In genomic region chr4:45654804-45655155, GRCm38 (mm10) we compare ENCODE assay signal across 8 mouse cellular contexts.
DNase-seq lines count a peak whose midpoint lies in the region; ATAC-seq and TF ChIP-seq lines count a peak whose summit lies in the region.

No protein-coding gene starts in this region.

- H3K9ac ChIP-seq in liver, embryonic 12.5 days, result no peak overlapping the region
- no peak overlapping the region for H3K9ac ChIP-seq in liver, postnatal 0 days (replicated peaks)
- H3K9ac ChIP-seq in forebrain, embryonic 11.5 days (ENCODE audit: low read length), result no peak overlapping the region
- no peak overlapping the region for H3K9ac ChIP-seq in hindbrain, embryonic 15.5 days
- no peak overlapping the region for H3K9ac ChIP-seq in neural tube, embryonic 14.5 days (replicated peaks; ENCODE audit: low read depth, low read length)

- no peak for TF ChIP-seq CTCF in liver, postnatal 0 days (IDR thresholded peaks at IDR 0.05; ENCODE audit: low read depth)

- no peak overlapping the region for H3K4me3 ChIP-seq in liver, embryonic 12.5 days
- H3K4me3 ChIP-seq in liver, postnatal 0 days (ENCODE audit: low read depth, low read length), result no peak overlapping the region
- H3K4me3 ChIP-seq in forebrain, embryonic 11.5 days (ENCODE audit: low read depth, low read length), result no peak overlapping the region
- H3K4me3 ChIP-seq in hindbrain, embryonic 15.5 days, result no peak overlapping the region
- H3K4me3 ChIP-seq in neural tube, embryonic 14.5 days (ENCODE audit: low read depth, low read length), result no peak overlapping the region

- 0 out of 2 replicates have a peak overlapping the region, but pooled peaks have one; percentile 2 for H3K4me2 ChIP-seq in liver, embryonic 12.5 days
- H3K4me2 ChIP-seq in liver, postnatal 0 days (ENCODE audit: low read depth, low read length), result no peak overlapping the region
- peak overlapping the region; percentile 38; the same call in 1 of the 2 replicates for H3K4me2 ChIP-seq in forebrain, embryonic 11.5 days (ENCODE audit: low read depth, low read length, severe bottlenecking)
- peak overlapping the region; percentile 29 for H3K4me2 ChIP-seq in hindbrain, embryonic 15.5 days
- peak overlapping the region; percentile 1; the same call in 1 of the 2 replicates for H3K4me2 ChIP-seq in neural tube, embryonic 14.5 days (ENCODE audit: low read depth, low read length)

- peaks cover 8% of the 10 kb centered on the region for H3K27me3 ChIP-seq in liver, embryonic 12.5 days (replicated peaks)
- H3K27me3 ChIP-seq in liver, postnatal 0 days (ENCODE audit: insufficient read depth, low read length), result no peaks in the 10 kb centered on the region
- H3K27me3 ChIP-seq in forebrain, embryonic 11.5 days (ENCODE audit: control insufficient read depth, insufficient read depth, low read length), result no peaks in the 10 kb centered on the region
- H3K27me3 ChIP-seq in hindbrain, embryonic 15.5 days, result 0 out of 2 replicates have a peak, but pooled peaks cover 2% of the 10 kb centered on the region
- no peaks in the 10 kb centered on the region for H3K27me3 ChIP-seq in neural tube, embryonic 14.5 days (ENCODE audit: control insufficient read depth, insufficient read depth, low read length)

- no peak for DNase-seq in liver, postnatal 0 days
- no peak for DNase-seq in forebrain, embryonic 11.5 days (ENCODE audit: low spot score)
- no peak for DNase-seq in thymus, postnatal 10 days (ENCODE audit: low spot score in 2 of 2)
- DNase-seq in natural killer cell, adult 2 months (ENCODE audit: low spot score in 2 of 2), result no peak
- DNase-seq in cerebellum, postnatal 4 days (ENCODE audit: low spot score in 2 of 2), result no peak

- H3K4me1 ChIP-seq in liver, embryonic 12.5 days, result no peaks in the 10 kb centered on the region; the same call in 1 of the 2 replicates
- no peaks in the 10 kb centered on the region; the same call in 1 of the 2 replicates for H3K4me1 ChIP-seq in liver, postnatal 0 days (ENCODE audit: insufficient read depth)
- peaks cover 12% of the 10 kb centered on the region for H3K4me1 ChIP-seq in forebrain, embryonic 11.5 days (replicated peaks; ENCODE audit: control insufficient read depth, insufficient read depth, low read length)
- H3K4me1 ChIP-seq in hindbrain, embryonic 15.5 days (replicated peaks), result peaks cover 21% of the 10 kb centered on the region
- H3K4me1 ChIP-seq in neural tube, embryonic 14.5 days (ENCODE audit: control insufficient read depth, insufficient read depth, low read length), result peaks cover 6% of the 10 kb centered on the region; the same call in 1 of the 2 replicates

- H3K27ac ChIP-seq in liver, embryonic 12.5 days, result no peak overlapping the region
- no peak overlapping the region for H3K27ac ChIP-seq in liver, postnatal 0 days (ENCODE audit: low read depth)
- peak overlapping the region; percentile 70 for H3K27ac ChIP-seq in forebrain, embryonic 11.5 days (ENCODE audit: low read depth, low read length)
- no peak overlapping the region for H3K27ac ChIP-seq in hindbrain, embryonic 15.5 days (replicated peaks)
- H3K27ac ChIP-seq in neural tube, embryonic 14.5 days (ENCODE audit: low read depth, low read length), result no peak overlapping the region

- ATAC-seq in liver, embryonic 12.5 days, result no peak
- no peak for ATAC-seq in liver, postnatal 0 days
- ATAC-seq in forebrain, embryonic 11.5 days (replicated peaks; ENCODE audit: low FRiP score), result peak; percentile 49
- no peak for ATAC-seq in hindbrain, embryonic 15.5 days (ENCODE audit: low FRiP score, low read depth)
- no peak for ATAC-seq in neural tube, embryonic 14.5 days (ENCODE audit: low read depth)

- no peaks in the 10 kb centered on the region for H3K9me3 ChIP-seq in liver, embryonic 12.5 days (replicated peaks)
- H3K9me3 ChIP-seq in liver, postnatal 0 days (ENCODE audit: low read length), result no peaks in the 10 kb centered on the region
- no peaks in the 10 kb centered on the region for H3K9me3 ChIP-seq in forebrain, embryonic 11.5 days (ENCODE audit: control insufficient read depth, low read length)
- H3K9me3 ChIP-seq in hindbrain, embryonic 15.5 days, result no peaks in the 10 kb centered on the region
- no peaks in the 10 kb centered on the region for H3K9me3 ChIP-seq in neural tube, embryonic 14.5 days (ENCODE audit: control insufficient read depth, low read length)

- no peak for TF ChIP-seq EP300 in liver, postnatal 0 days (IDR thresholded peaks at IDR 0.05; ENCODE audit: low read depth)

- 22% methylated on average over 4 of the region's 4 CpGs for WGBS in liver, embryonic 12.5 days (ENCODE audit: insufficient replicate concordance)
- 29% methylated on average over 4 of the region's 4 CpGs for WGBS in liver, postnatal 0 days (ENCODE audit: insufficient replicate concordance)
- 5% methylated on average over 4 of the region's 4 CpGs for WGBS in forebrain, embryonic 11.5 days
- 9% methylated on average over 4 of the region's 4 CpGs for WGBS in hindbrain, embryonic 15.5 days
- 8% methylated on average over 4 of the region's 4 CpGs for WGBS in neural tube, embryonic 14.5 days

- no peaks in the 10 kb centered on the region for H3K36me3 ChIP-seq in liver, embryonic 12.5 days
- H3K36me3 ChIP-seq in liver, postnatal 0 days (replicated peaks; ENCODE audit: insufficient read depth, low read length), result no peaks in the 10 kb centered on the region
- no peaks in the 10 kb centered on the region for H3K36me3 ChIP-seq in forebrain, embryonic 11.5 days (ENCODE audit: control insufficient read depth, insufficient read depth, low read length)
- H3K36me3 ChIP-seq in hindbrain, embryonic 15.5 days, result no peaks in the 10 kb centered on the region
- no peaks in the 10 kb centered on the region for H3K36me3 ChIP-seq in neural tube, embryonic 14.5 days (ENCODE audit: control insufficient read depth, insufficient read depth, low read length)
